Mouse (Mus musculus) testis, adult 2 months (tissue): ENCODE data around the gene Kcnt2.

Experiments used
- CTCF ChIP-seq: fragments of 200-500 bp; IDR thresholded peaks from 2 replicates; pipeline ENCODE4 v1.5.1; 2012; ENCODE audit warnings: low read depth, mild to moderate bottlenecking, inconsistent platforms, low read length, moderate library complexity; ENCODE audit not compliant: control insufficient read depth, insufficient read depth, insufficient replicate concordance
- POLR2A ChIP-seq: fragments of 200-500 bp; IDR thresholded peaks from 2 replicates; pipeline ENCODE4 v1.6.1; 2012; ENCODE audit warnings: low read depth, mild to moderate bottlenecking, inconsistent platforms, low read length, moderate library complexity; ENCODE audit not compliant: control insufficient read depth

DNA sequence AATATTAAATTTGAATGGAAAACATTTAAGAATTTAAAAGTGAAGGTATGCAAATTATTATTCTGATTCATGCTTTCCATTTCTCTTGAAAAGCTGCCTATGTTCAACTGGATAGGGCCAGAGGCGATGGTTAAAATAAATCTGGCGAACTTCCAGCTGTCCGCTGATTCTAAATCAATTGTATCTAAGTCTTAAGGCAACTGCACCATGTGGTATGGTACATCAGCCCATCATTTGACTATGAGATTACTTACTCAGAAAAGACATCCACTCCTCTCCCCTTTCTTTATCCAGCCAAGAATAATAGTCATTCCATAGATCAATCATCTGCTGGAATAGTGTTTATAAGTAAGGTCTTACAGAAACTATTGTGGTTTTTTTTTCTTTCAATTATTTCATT, 205.5 kb downstream of the Kcnt2 start:
- TF ChIP-seq CTCF (no peak), POLR2A (no peak)
